ENCODE assay signal across 9 mouse cellular contexts in genomic region chr9:25309505-25310182, GRCm38 (mm10). TPM values are rescaled to one million over a fixed set of nuclear protein-coding genes. Genes with fewer than 3 reads are reported as not detected.
DNase-seq lines count a peak whose midpoint lies in the region; ATAC-seq lines count a peak whose summit lies in the region.
"Had no signal": no experiment of that assay in that cellular context is flagged by ENCODE, and none has a peak within 500 bp of the region (broad histone marks: within the 10 kb centered on the region; RNA-seq: fewer than 3 reads in every experiment).

No protein-coding gene starts in this region.

- H3K27ac ChIP-seq in intestine, embryonic 16.5 days (ENCODE audit: low read length), result no peak overlapping the region
- H3K27ac ChIP-seq: heart, embryonic 15.5 days had no signal

- 76% methylated on average over 1 of the region's 1 CpGs for WGBS in intestine, embryonic 16.5 days

- ATAC-seq in intestine, embryonic 16.5 days, result peak; percentile 67
- peak; percentile 95 for ATAC-seq in megakaryocyte-erythroid progenitor cell, adult 5-6 weeks (replicated peaks; ENCODE audit: low FRiP score, low TSS enrichment, poor library complexity, severe bottlenecking)

- DNase-seq in left cerebral cortex, adult 11 months (ENCODE audit: low spot score), result peak; percentile 58
- no peak for DNase-seq in left cerebral cortex, postnatal 4 days
- peak; percentile 77 for DNase-seq in NIH3T3 (ENCODE audit: low read depth)
- DNase-seq in embryo, embryonic 10.5 days (ENCODE audit: low spot score), result peak; percentile 85
- DNase-seq in right cerebral cortex, postnatal 36 days (ENCODE audit: low spot score in 2 of 2), result no peak
- no peak for DNase-seq in layer of hippocampus, postnatal 10 days (ENCODE audit: low spot score in 2 of 2)

- H3K4me3 ChIP-seq in intestine, embryonic 16.5 days (ENCODE audit: low read length), result no peak overlapping the region
- H3K4me3 ChIP-seq: heart, embryonic 15.5 days had no signal

- no peaks in the 10 kb centered on the region for H3K27me3 ChIP-seq in intestine, embryonic 16.5 days (replicated peaks; ENCODE audit: control insufficient read depth, insufficient read depth, low read length)
- H3K27me3 ChIP-seq: heart, embryonic 15.5 days had no signal

- intact Hi-C loops in left cerebral cortex, postnatal 4 days (cut with DNase I), result loop anchor here (10.0 kb wide), 1 partner anchor 155 kb away; the partner anchor contains the start of gene Herpud2

- no peaks in the 10 kb centered on the region for H3K4me1 ChIP-seq in intestine, embryonic 16.5 days (ENCODE audit: control insufficient read depth, insufficient read depth, low read length)

- no peak overlapping the region for H3K4me2 ChIP-seq in intestine, embryonic 16.5 days (ENCODE audit: low read depth, low read length)
- H3K4me2 ChIP-seq: heart, embryonic 15.5 days had no signal

- H3K9ac ChIP-seq in intestine, embryonic 16.5 days (ENCODE audit: low read depth, low read length), result no peak overlapping the region
- H3K9ac ChIP-seq: heart, embryonic 15.5 days had no signal

- peaks cover 4% of the 10 kb centered on the region; the same call in 1 of the 2 replicates for H3K36me3 ChIP-seq in intestine, embryonic 16.5 days (ENCODE audit: control insufficient read depth, insufficient read depth, low read length)

- H3K9me3 ChIP-seq in intestine, embryonic 16.5 days (ENCODE audit: control insufficient read depth, low read length), result no peaks in the 10 kb centered on the region
- H3K9me3 ChIP-seq: heart, embryonic 15.5 days had no signal

RNA-seq across cellular contexts. Expression of gene Sept7, which starts 57.4 kb away (rescaled TPM):
- 100 to 1,000 TPM; 219 to 231 TPM for total RNA-seq in left cerebral cortex, postnatal 4 days (2021)
- 197 and 208 TPM in 2 replicates for polyA plus RNA-seq in intestine, embryonic 16.5 days (2015; fragmentation: Nextera tagmentation; extraction: Ambion mirVana)
- 121 and 131 TPM in 2 replicates for total RNA-seq in megakaryocyte-erythroid progenitor cell, adult 5-6 weeks (2014; fragmentation: Nextera tagmentation)
- total RNA-seq in megakaryocyte-erythroid progenitor cell, adult 5-6 weeks (2017), result 283 and 354 TPM in 2 replicates
- total RNA-seq in layer of hippocampus, postnatal 10 days (2021), result 100 to 1,000 TPM; 268 to 271 TPM

Comparison
In these comparisons a context has a peak if more than half of its experiments do, and no peak if none do; other contexts are left out.
1. DNase-seq: peak in left cerebral cortex, adult 11 months (single experiment), NIH3T3 (single experiment) and embryo, embryonic 10.5 days (single experiment); none in left cerebral cortex, postnatal 4 days (single experiment), right cerebral cortex, postnatal 36 days (0 of 2) and layer of hippocampus, postnatal 10 days (0 of 2).